Mouse (Mus musculus): ENCODE results near the gene 4930539E08Rik. TPM values are rescaled to one million over a fixed set of nuclear protein-coding genes. Genes with fewer than 3 reads are reported as not detected.

Gene 4930539E08Rik
- polyA plus RNA-seq, 1 experiment, result not detected

GRCm38 (mm10) chr17:28904546-28905376 lies 10.4 kb downstream of the 4930539E08Rik start:
- Histone ChIP-seq H3K27ac (ENCODE audit: insufficient read depth, low read depth, low read length) (peak overlapping the region; percentile 95), H3K4me3 (ENCODE audit: insufficient read depth, low read depth, low read length) (peak overlapping the region; percentile 9; the same call in 1 of the 2 replicates), H3K4me1 (ENCODE audit: control insufficient read depth, insufficient read depth, low read length) (peaks cover 33% of the 10 kb centered on the region)
- no peak; the same call in 1 of the 2 replicates for TF ChIP-seq POLR2A (IDR thresholded peaks at IDR 0.05; ENCODE audit: insufficient read depth, low read depth, low read length)
- TF ChIP-seq CTCF (IDR thresholded peaks at IDR 0.05; ENCODE audit: insufficient read depth, low read depth, low read length), result peak; percentile 53; the same call in 1 of the 2 replicates
- 23% methylated on average over 23 of the region's 23 CpGs for whole genome bisulfite sequencing

- WGBS, result 84% methylated on average over 4 of the region's 4 CpGs
- TF ChIP-seq CTCF (IDR thresholded peaks at IDR 0.05; ENCODE audit: insufficient read depth, low read depth, low read length) (no peak), POLR2A (IDR thresholded peaks at IDR 0.05; ENCODE audit: insufficient read depth, low read depth, low read length) (no peak)
- H3K4me1 ChIP-seq (ENCODE audit: control insufficient read depth, insufficient read depth, low read length), result peaks cover 25% of the 10 kb centered on the region
- H3K4me3 ChIP-seq (ENCODE audit: insufficient read depth, low read depth, low read length), result no peak overlapping the region
- H3K27ac ChIP-seq (ENCODE audit: insufficient read depth, low read depth, low read length), result no peak overlapping the region
Observed at GRCm38 (mm10) chr17:28901559-28901958, 13.6 kb downstream of the 4930539E08Rik start.

- WGBS, result 68% methylated on average over 19 of the region's 19 CpGs
- Histone ChIP-seq H3K27ac (ENCODE audit: insufficient read depth, low read depth, low read length) (no peak overlapping the region), H3K4me3 (ENCODE audit: insufficient read depth, low read depth, low read length) (no peak overlapping the region), H3K4me1 (ENCODE audit: control insufficient read depth, insufficient read depth, low read length) (peaks cover 12% of the 10 kb centered on the region)
- no peak for TF ChIP-seq POLR2A (IDR thresholded peaks at IDR 0.05; ENCODE audit: insufficient read depth, low read depth, low read length)
- TF ChIP-seq CTCF (IDR thresholded peaks at IDR 0.05; ENCODE audit: insufficient read depth, low read depth, low read length), result no peak
Observed at GRCm38 (mm10) chr17:28899427-28899826, 15.7 kb downstream of the 4930539E08Rik start.

- H3K4me3 ChIP-seq (ENCODE audit: insufficient read depth, low read depth, low read length), result no peak overlapping the region
- 94% methylated on average over 5 of the region's 5 CpGs for WGBS
- TF ChIP-seq CTCF (IDR thresholded peaks at IDR 0.05; ENCODE audit: insufficient read depth, low read depth, low read length) (no peak), POLR2A (IDR thresholded peaks at IDR 0.05; ENCODE audit: insufficient read depth, low read depth, low read length) (no peak)
- peaks cover 7% of the 10 kb centered on the region for H3K4me1 ChIP-seq (ENCODE audit: control insufficient read depth, insufficient read depth, low read length)
- H3K27ac ChIP-seq (ENCODE audit: insufficient read depth, low read depth, low read length), result no peak overlapping the region
Observed at GRCm38 (mm10) chr17:28898249-28898648, 16.9 kb downstream of the 4930539E08Rik start.

GRCm38 (mm10) chr17:28897817-28898216 lies 17.3 kb downstream of the 4930539E08Rik start:
- WGBS, result 92% methylated on average over 5 of the region's 5 CpGs
- Histone ChIP-seq H3K4me3 (ENCODE audit: insufficient read depth, low read depth, low read length) (no peak overlapping the region), H3K27ac (ENCODE audit: insufficient read depth, low read depth, low read length) (no peak overlapping the region), H3K4me1 (ENCODE audit: control insufficient read depth, insufficient read depth, low read length) (peaks cover 7% of the 10 kb centered on the region)
- TF ChIP-seq CTCF (IDR thresholded peaks at IDR 0.05; ENCODE audit: insufficient read depth, low read depth, low read length) (no peak), POLR2A (IDR thresholded peaks at IDR 0.05; ENCODE audit: insufficient read depth, low read depth, low read length) (no peak)

GRCm38 (mm10) chr17:28896095-28896780 lies 18.9 kb downstream of the 4930539E08Rik start:
- WGBS, result 93% methylated on average over 11 of the region's 11 CpGs
- no peak overlapping the region for H3K27ac ChIP-seq (ENCODE audit: insufficient read depth, low read depth, low read length)
- no peak overlapping the region for H3K4me3 ChIP-seq (ENCODE audit: insufficient read depth, low read depth, low read length)
- no peak for TF ChIP-seq POLR2A (IDR thresholded peaks at IDR 0.05; ENCODE audit: insufficient read depth, low read depth, low read length)
- TF ChIP-seq CTCF (IDR thresholded peaks at IDR 0.05; ENCODE audit: insufficient read depth, low read depth, low read length), result no peak
- H3K4me1 ChIP-seq (ENCODE audit: control insufficient read depth, insufficient read depth, low read length), result peaks cover 7% of the 10 kb centered on the region

GRCm38 (mm10) chr17:28895217-28895875 lies 19.8 kb downstream of the 4930539E08Rik start:
- no peak for TF ChIP-seq POLR2A (IDR thresholded peaks at IDR 0.05; ENCODE audit: insufficient read depth, low read depth, low read length)
- TF ChIP-seq CTCF (IDR thresholded peaks at IDR 0.05; ENCODE audit: insufficient read depth, low read depth, low read length), result no peak
- H3K4me3 ChIP-seq (ENCODE audit: insufficient read depth, low read depth, low read length), result no peak overlapping the region
- no peak overlapping the region for H3K27ac ChIP-seq (ENCODE audit: insufficient read depth, low read depth, low read length)
- 96% methylated on average over 21 of the region's 21 CpGs for WGBS
- H3K4me1 ChIP-seq (ENCODE audit: control insufficient read depth, insufficient read depth, low read length), result peaks cover 7% of the 10 kb centered on the region

- no peak overlapping the region for H3K27ac ChIP-seq (ENCODE audit: insufficient read depth, low read depth, low read length)
- TF ChIP-seq CTCF (IDR thresholded peaks at IDR 0.05; ENCODE audit: insufficient read depth, low read depth, low read length) (no peak), POLR2A (IDR thresholded peaks at IDR 0.05; ENCODE audit: insufficient read depth, low read depth, low read length) (no peak)
- WGBS, result 64% methylated on average over 11 of the region's 11 CpGs
- H3K4me3 ChIP-seq (ENCODE audit: insufficient read depth, low read depth, low read length), result no peak overlapping the region
- H3K4me1 ChIP-seq (ENCODE audit: control insufficient read depth, insufficient read depth, low read length), result peaks cover under 1% of the 10 kb centered on the region; the same call in 1 of the 2 replicates
Observed at GRCm38 (mm10) chr17:28894050-28894767, 20.9 kb downstream of the 4930539E08Rik start.
